Mouse (Mus musculus): ENCODE data around the gene Kdf1.
"Not testable (repeated sequence)": the region's sequence is repeated elsewhere in the genome, so short reads cannot be mapped to it uniquely, and the experiment has no call there.

Gene Kdf1

GRCm38 (mm10) chr4:133496738-133497445 lies 21.9 kb upstream of the Kdf1 start:
- in situ Hi-C loops (cut with MboI, MseI) = no loop called here

- in situ Hi-C loops (cut with MboI, MseI) = no loop called here
Measured at GRCm38 (mm10) chr4:133497461-133498159, 21.2 kb upstream of the Kdf1 start.

- in situ Hi-C loops (cut with MboI, MseI) = no loop called here
Measured at GRCm38 (mm10) chr4:133498160-133498724, 20.5 kb upstream of the Kdf1 start, which contains the start of gene Trnp1. Trnp1 (minus strand) TSS chr4:133498550.

- in situ Hi-C loops (cut with MboI, MseI) = no loop called here
Measured at GRCm38 (mm10) chr4:133501514-133501913, 17.2 kb upstream of the Kdf1 start.

DNA sequence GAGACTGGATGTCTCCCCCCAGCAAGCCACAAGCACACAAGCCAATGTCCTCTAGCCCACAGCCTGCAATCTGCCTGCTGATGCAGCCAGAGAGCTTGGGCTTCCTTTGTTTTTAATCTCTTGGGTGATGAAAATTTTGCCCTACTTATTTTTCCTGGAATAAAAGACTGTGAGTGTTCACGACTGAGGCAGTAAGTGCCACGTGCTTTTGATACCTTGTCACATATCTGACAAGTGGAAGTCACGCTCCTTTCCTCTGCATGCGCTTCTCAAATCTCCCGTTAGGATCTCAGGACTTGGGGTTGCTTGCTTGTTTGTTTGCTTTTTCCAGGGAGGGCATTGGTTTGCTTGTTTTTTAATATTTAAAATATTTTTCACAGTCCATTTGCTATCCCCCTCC lies 14.5 kb upstream of the Kdf1 start:
- in situ Hi-C loops (cut with MboI, MseI) = no loop called here

DNA sequence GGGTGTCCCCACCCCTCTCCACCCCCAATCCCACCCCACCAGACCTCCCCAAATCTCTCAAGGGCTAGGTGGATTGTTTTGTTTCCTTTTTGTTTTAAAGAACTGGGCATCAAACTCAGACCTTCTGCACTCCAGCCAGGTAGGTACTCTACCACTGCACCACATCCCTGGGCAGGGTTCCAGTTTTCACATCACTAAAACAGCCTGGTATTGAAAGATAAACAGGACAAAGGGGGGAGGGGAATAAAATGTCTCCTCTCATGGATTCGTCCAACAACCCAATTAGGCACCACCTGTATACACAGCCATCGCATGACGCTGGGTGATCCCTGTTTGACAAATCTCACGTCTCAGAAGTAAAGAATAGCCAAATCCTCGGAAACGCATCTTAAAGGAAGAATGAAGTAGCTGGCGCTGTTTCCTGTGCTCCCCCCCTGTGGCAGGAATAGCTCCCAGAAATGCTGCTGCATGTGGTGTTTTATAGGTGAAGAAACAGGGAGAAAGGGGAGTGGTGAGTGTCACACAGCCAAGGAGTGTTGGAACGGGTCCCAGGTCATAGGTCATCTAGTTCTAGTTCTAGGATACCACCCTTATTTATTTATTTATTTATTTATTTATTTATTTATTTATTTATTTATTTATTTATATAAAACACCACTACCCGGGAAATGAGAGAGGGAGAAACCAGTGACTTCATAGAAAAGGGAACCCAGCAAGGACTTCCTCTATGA lies 13.8 kb upstream of the Kdf1 start:
- in situ Hi-C loops (cut with MboI, MseI) = no loop called here

- in situ Hi-C loops (cut with MboI, MseI) = no loop called here
Measured at GRCm38 (mm10) chr4:133506573-133506972, 12.2 kb upstream of the Kdf1 start.

- in situ Hi-C loops (cut with MboI, MseI) = no loop called here
Measured at GRCm38 (mm10) chr4:133508990-133509389, 9.8 kb upstream of the Kdf1 start.

DNA sequence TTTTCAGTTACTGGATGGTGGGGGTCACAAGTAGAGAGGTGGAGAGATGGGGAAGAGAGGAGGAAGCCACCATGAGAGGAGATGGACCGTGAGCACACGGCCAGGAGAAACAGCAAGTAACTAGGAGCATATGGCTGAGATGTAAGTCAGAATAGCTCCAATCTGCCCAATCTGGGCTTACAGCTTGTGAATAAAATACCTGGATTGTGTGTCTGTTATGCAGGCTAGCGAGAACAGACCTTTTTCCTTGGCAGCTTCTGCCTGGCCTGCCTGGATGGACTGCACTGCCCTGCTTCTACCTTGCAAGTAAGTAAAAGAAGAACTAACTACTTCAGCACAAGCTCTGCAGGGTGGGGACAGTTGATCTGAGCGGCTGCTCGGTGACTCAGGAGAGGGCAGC lies 7.7 kb upstream of the Kdf1 start:
- in situ Hi-C loops (cut with MboI, MseI) = no loop called here

DNA sequence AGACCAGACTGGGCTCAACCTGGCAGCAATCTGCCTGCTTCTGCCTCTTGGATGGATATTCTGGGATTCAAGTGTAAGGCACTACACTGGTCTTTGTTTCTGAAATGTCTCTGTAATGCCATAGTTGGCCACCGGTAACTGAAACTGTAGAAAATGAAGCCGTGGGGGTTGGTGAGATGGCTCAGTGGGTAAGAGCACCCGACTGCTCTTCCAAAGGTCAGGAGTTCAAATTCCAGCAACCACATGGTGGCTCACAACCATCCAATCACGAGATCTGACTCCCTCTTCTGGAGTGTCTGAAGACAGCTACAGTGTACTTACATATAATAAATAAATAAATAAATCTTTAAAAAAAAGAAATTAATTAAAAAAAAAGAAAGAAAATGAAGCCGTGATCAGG lies 6.3 kb upstream of the Kdf1 start:
- in situ Hi-C loops (cut with MboI, MseI) = not testable (repeated sequence)

- in situ Hi-C loops (cut with MboI, MseI) = no loop called here
Measured at GRCm38 (mm10) chr4:133512972-133513371, 5.8 kb upstream of the Kdf1 start.

GRCm38 (mm10) chr4:133519369-133519665 lies 554 bp downstream of the Kdf1 start:
- in situ Hi-C loops (cut with MboI, MseI) = no loop called here

DNA sequence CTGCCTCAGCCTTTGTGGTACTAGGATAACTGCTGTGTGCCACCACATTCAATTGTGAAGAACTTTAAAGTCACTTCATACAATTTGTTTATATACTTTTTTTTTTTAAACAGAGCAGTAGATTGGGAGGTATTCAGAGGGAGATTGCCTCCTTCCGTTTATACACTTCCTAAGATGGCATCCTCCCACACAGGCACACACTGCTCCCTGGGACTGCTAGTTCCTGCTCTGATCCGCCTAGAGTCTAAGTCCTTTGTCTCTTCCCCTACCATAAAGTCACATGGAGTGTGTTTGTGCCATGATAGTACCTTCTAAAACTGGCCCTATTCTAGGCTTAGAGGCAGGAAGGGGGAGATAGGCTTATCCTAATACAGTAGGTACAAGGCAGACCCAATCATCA lies 2.7 kb downstream of the Kdf1 start:
- in situ Hi-C loops (cut with MboI, MseI) = no loop called here

GRCm38 (mm10) chr4:133527788-133528187 lies 9.0 kb downstream of the Kdf1 start:
- in situ Hi-C loops (cut with MboI, MseI) = no loop called here

- in situ Hi-C loops (cut with MboI, MseI) = no loop called here
Measured at GRCm38 (mm10) chr4:133532777-133533176, 14.0 kb downstream of the Kdf1 start.

DNA sequence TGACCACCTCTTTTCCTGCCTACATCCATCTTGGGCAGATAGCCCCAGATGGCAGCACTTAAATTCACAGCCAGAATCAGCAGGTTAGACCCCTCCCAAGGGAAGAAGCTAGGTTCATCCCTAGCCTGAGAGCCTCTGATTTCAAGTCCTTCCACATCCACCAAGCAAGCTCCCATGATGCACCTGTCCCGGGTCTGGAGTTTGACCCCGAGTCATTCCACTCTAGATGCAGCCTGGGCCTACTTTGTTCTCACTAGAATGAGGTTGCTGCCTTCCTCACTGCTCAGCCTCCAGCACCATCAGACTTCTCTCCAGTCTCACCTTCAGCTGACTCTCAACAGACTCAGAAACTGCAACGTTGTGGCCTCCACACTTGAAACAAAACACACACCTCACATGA lies 17.3 kb downstream of the Kdf1 start:
- in situ Hi-C loops (cut with MboI, MseI) = no loop called here

DNA sequence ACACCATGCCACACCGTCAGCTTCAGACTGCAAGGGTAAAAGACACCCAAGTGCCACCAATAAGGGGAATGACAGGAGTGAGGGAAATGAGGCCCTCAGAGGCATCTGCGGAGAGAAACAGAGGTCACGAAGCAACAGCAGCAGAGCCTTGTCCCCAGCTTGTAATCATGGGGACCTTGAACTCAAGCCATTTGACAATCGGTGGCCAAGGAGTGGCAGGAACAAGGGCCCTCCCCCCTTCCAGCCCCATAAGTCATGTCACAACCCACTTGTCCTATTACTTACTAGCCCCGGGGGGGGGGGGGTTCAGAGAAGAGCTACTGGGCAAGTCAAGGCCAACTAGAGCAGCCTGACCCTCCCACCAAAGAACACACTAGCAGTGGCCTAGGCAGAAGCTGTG lies 17.9 kb downstream of the Kdf1 start:
- in situ Hi-C loops (cut with MboI, MseI) = no loop called here

GRCm38 (mm10) chr4:133545272-133546231 lies 26.8 kb downstream of the Kdf1 start, which contains the start of gene Nudc:
Nudc (minus strand) TSS chr4:133545996.
- in situ Hi-C loops (cut with MboI, MseI) = no loop called here

GRCm38 (mm10) chr4:133552029-133552428 lies 33.3 kb downstream of the Kdf1 start:
- in situ Hi-C loops (cut with MboI, MseI) = no loop called here

- in situ Hi-C loops (cut with MboI, MseI) = no loop called here
Measured at GRCm38 (mm10) chr4:133552768-133553447, 34.1 kb downstream of the Kdf1 start, which contains the start of gene Nr0b2. Nr0b2 (plus strand) TSS chr4:133553376.
